8 mouse cellular contexts compared by ENCODE assay signal in the genomic region with DNA sequence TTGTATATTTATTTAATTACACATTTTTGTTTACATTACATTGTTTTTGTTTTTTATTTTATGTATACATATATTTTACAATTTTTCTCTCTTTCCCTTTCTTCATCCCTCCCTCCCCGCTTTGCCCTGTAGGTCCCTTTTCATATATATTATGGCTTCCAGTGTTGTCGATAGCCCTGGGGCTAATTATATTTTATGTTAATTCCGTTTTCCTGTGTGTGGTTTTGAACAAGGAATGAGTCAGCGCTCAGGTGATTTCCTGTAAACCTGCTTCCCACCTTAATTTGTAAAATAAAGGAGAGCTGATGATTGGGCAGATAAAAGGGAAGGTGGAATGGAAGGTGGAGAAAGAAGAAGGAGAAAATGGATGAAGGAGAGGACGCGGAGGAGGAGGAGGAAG. TPM values are rescaled to one million over a fixed set of nuclear protein-coding genes. Genes with fewer than 3 reads are reported as not detected.
A peak's percentile ranks its signal among the peaks of the same experiment; 100 is the strongest.
DNase-seq lines count a peak whose midpoint lies in the region; ATAC-seq and TF ChIP-seq lines count a peak whose summit lies in the region.

A gene (plus strand): TSS at position 350 of the 400 bp plus-strand sequence.

- intact Hi-C loops in left cerebral cortex, postnatal 36 days (cut with DNase I), result loop anchor here (1.0 kb wide), 1 partner anchor 33 kb away; a partner anchor contains a TSS

- no peaks in the 10 kb centered on the region for H3K27me3 ChIP-seq in spleen, adult 2 months (ENCODE audit: control insufficient read depth, insufficient read depth, low read length)
- H3K27me3 ChIP-seq in embryonic facial prominence, embryonic 14.5 days (replicated peaks; ENCODE audit: control insufficient read depth, insufficient read depth, low read length), result no peaks in the 10 kb centered on the region
- no peaks in the 10 kb centered on the region for H3K27me3 ChIP-seq in heart, embryonic 16.5 days (ENCODE audit: control insufficient read depth, insufficient read depth, low read length)
- no peaks in the 10 kb centered on the region for H3K27me3 ChIP-seq in neural tube, embryonic 13.5 days

- no peak for TF ChIP-seq CTCF in spleen, adult 2 months (IDR thresholded peaks at IDR 0.05; ENCODE audit: extremely low read depth, insufficient read depth, insufficient read length, insufficient replicate concordance)

- no peaks in the 10 kb centered on the region; the same call in 1 of the 2 replicates for H3K4me1 ChIP-seq in spleen, adult 2 months (ENCODE audit: control insufficient read depth, insufficient read depth, insufficient read length)
- H3K4me1 ChIP-seq in embryonic facial prominence, embryonic 14.5 days (ENCODE audit: control insufficient read depth, insufficient read depth, low read length), result peaks cover 5% of the 10 kb centered on the region; the same call in 1 of the 2 replicates
- peaks cover 8% of the 10 kb centered on the region for H3K4me1 ChIP-seq in heart, embryonic 16.5 days (ENCODE audit: control insufficient read depth, insufficient read depth, low read length)
- H3K4me1 ChIP-seq in neural tube, embryonic 13.5 days (replicated peaks), result peaks cover 16% of the 10 kb centered on the region

- no peak for TF ChIP-seq POLR2A in spleen, adult 2 months (IDR thresholded peaks at IDR 0.05; ENCODE audit: low read depth, low read length)

- peak within 1 kb of the TSS; percentile 98 for H3K4me3 ChIP-seq in spleen, adult 2 months (ENCODE audit: extremely low read depth, insufficient read depth, insufficient read length)
- peak within 1 kb of the TSS; percentile 74 for H3K4me3 ChIP-seq in embryonic facial prominence, embryonic 14.5 days (ENCODE audit: low read depth, low read length)
- peak within 1 kb of the TSS; percentile 74 for H3K4me3 ChIP-seq in heart, embryonic 16.5 days (ENCODE audit: low read length)
- H3K4me3 ChIP-seq in neural tube, embryonic 13.5 days, result peak within 1 kb of the TSS; percentile 87

- H3K36me3 ChIP-seq in spleen, adult 2 months (ENCODE audit: control insufficient read depth, insufficient read depth, low read length), result peaks cover 3% of the 10 kb centered on the region; the same call in 1 of the 2 replicates
- peaks cover 15% of the 10 kb centered on the region for H3K36me3 ChIP-seq in embryonic facial prominence, embryonic 14.5 days (ENCODE audit: control insufficient read depth, insufficient read depth, low read length)
- peaks cover 9% of the 10 kb centered on the region for H3K36me3 ChIP-seq in heart, embryonic 16.5 days (ENCODE audit: control insufficient read depth, insufficient read depth)
- peaks cover 8% of the 10 kb centered on the region; the same call in 1 of the 2 replicates for H3K36me3 ChIP-seq in neural tube, embryonic 13.5 days

- H3K9ac ChIP-seq in embryonic facial prominence, embryonic 14.5 days (ENCODE audit: low read depth, low read length), result peak within 1 kb of the TSS; percentile 88
- H3K9ac ChIP-seq in heart, embryonic 16.5 days (ENCODE audit: low read length), result peak within 1 kb of the TSS; percentile 91
- peak within 1 kb of the TSS; percentile 94 for H3K9ac ChIP-seq in neural tube, embryonic 13.5 days

- H3K9me3 ChIP-seq in embryonic facial prominence, embryonic 14.5 days (ENCODE audit: control insufficient read depth, low read length), result no peaks in the 10 kb centered on the region
- no peaks in the 10 kb centered on the region for H3K9me3 ChIP-seq in heart, embryonic 16.5 days (replicated peaks; ENCODE audit: control insufficient read depth, low read length)
- H3K9me3 ChIP-seq in neural tube, embryonic 13.5 days, result no peaks in the 10 kb centered on the region

- 28% methylated on average over 6 of the region's 6 CpGs for WGBS in spleen, adult 2 months
- WGBS in embryonic facial prominence, embryonic 14.5 days, result 79% methylated on average over 6 of the region's 6 CpGs
- 68% methylated on average over 6 of the region's 6 CpGs for WGBS in heart, embryonic 16.5 days
- WGBS in neural tube, embryonic 13.5 days, result 77% methylated on average over 6 of the region's 6 CpGs

- DNase-seq in spleen, adult 2 months (ENCODE audit: low read depth in 1 of 2, low spot score in 2 of 2), result no peak
- no peak for DNase-seq in spleen, postnatal 10 days (ENCODE audit: low spot score in 2 of 2)
- no peak for DNase-seq in embryonic facial prominence, embryonic 14.5 days (ENCODE audit: low spot score)
- no peak for DNase-seq in left cerebral cortex, postnatal 36 days (ENCODE audit: low spot score in 2 of 2)
- no peak for DNase-seq in thymus, adult 18-20 months
- DNase-seq in right cerebral cortex, postnatal 36 days (ENCODE audit: low spot score in 2 of 2), result no peak

- peak within 1 kb of the TSS; percentile 62 for H3K4me2 ChIP-seq in embryonic facial prominence, embryonic 14.5 days (ENCODE audit: low read depth, low read length)
- H3K4me2 ChIP-seq in heart, embryonic 16.5 days (ENCODE audit: low read depth, low read length), result peak within 1 kb of the TSS; percentile 61
- H3K4me2 ChIP-seq in neural tube, embryonic 13.5 days, result peak within 1 kb of the TSS; percentile 66

- H3K27ac ChIP-seq in spleen, adult 2 months (ENCODE audit: insufficient read depth, low read length), result peak within 1 kb of the TSS; percentile 96
- peak within 1 kb of the TSS; percentile 69 for H3K27ac ChIP-seq in embryonic facial prominence, embryonic 14.5 days (replicated peaks; ENCODE audit: low read depth, low read length)
- H3K27ac ChIP-seq in heart, embryonic 16.5 days (ENCODE audit: low read length), result peak within 1 kb of the TSS; percentile 86
- peak within 1 kb of the TSS; percentile 86 for H3K27ac ChIP-seq in neural tube, embryonic 13.5 days (replicated peaks)

- no peak for ATAC-seq in embryonic facial prominence, embryonic 14.5 days (ENCODE audit: low read depth)
- no peak for ATAC-seq in heart, embryonic 16.5 days (replicated peaks; ENCODE audit: extremely low read depth, insufficient read depth, low FRiP score)
- no peak for ATAC-seq in neural tube, embryonic 13.5 days (ENCODE audit: low read depth)

RNA-seq across cellular contexts. Expression of the gene that starts here (rescaled TPM):
- polyA plus RNA-seq in spleen, adult 2 months (2012; rRNA removed), result 56.1 and 76.2 TPM in 2 replicates
- 104 and 107 TPM in 2 replicates for polyA plus RNA-seq in embryonic facial prominence, embryonic 14.5 days (2014; fragmentation: Nextera tagmentation; extraction: Ambion mirVana)
- polyA plus RNA-seq in heart, embryonic 16.5 days (2015; fragmentation: Nextera tagmentation; extraction: Ambion mirVana), result 97.3 and 98.5 TPM in 2 replicates
- 10 to 100 TPM; 57.6 to 57.9 TPM for total RNA-seq in left cerebral cortex, postnatal 36 days (2021)
- polyA plus RNA-seq in neural tube, embryonic 13.5 days (2015; fragmentation: Nextera tagmentation; extraction: Ambion mirVana), result 126 and 142 TPM in 2 replicates
